Mouse (Mus musculus) urinary bladder, adult 2 months (tissue): Measurements from ENCODE around the gene Slamf6. TPM values are rescaled to one million over a fixed set of nuclear protein-coding genes. Genes with fewer than 3 reads are reported as not detected.
"Not testable (repeated sequence)": the region's sequence is repeated elsewhere in the genome, so short reads cannot be mapped to it uniquely, and the experiment has no call there.

Source experiments
- DNase-seq: peaks from one replicate; pipeline ENCODE4 v3.0.0; 2022; ENCODE audit warnings: low spot score
- polyA plus RNA-seq: library from polyadenylated mRNA; depleted of rRNA; stranded (reverse); fragments of >200 nt; gene quantifications from 2 replicates; pipeline ENCODE4 v1.2.3, GENCODE M21; 2012; rRNA removed

Slamf6 gene
- polyA plus RNA-seq = 0.43 and 0.70 TPM in 2 replicates

- DNase-seq = no peak
Measured at GRCm38 (mm10) chr1:171917305-171918039, at the start of gene Slamf6. TSS of gene Slamf6 (plus strand) at chr1:171917515.

DNA sequence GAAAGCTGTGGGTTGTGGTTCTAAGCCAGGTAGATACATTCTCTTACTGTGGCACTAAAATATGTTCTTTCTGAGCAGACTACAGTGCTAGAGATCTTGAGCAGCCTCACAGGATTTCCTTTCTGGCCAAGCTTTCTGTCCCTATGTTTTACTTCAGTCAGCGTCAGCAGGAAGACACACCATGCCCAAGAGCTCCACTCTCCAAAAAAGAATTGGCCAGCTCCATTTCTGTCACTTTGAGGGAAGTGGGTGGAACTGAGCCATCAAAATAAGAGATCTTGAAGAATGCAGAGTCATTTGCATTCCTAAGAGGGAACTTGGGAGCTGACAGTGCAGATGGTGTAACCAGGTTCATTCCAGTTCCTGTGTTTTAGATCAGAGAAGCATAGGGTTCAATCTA is 30.3 kb upstream of the Slamf6 start:
- no peak for DNase-seq

DNA sequence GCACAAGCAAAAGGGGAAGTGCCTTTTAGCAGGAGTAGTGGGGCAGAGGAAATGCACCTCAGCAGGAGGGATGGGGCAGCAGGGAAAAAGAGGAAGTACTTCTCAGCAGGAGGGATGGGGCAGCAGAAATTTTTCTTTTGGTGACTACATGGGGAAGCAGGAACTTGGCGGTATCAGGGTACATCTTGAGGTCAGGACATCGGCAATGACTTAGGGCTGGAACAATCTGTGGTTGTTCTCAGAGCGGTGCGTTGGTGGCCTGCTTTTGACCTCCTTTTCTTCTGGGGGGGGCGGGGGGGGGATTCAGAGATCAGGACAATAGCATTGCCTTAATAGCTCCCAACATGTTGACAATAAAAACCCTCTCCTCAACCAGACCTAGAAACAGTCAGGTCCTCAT is 22.0 kb upstream of the Slamf6 start, which contains the start of gene Gm10521:
TSS of gene Gm10521 (plus strand) at position 301 of the 400 bp plus-strand sequence.
- not testable (repeated sequence) for DNase-seq

- DNase-seq = no peak
Measured at GRCm38 (mm10) chr1:171904011-171904410, 13.3 kb upstream of the Slamf6 start.

DNA sequence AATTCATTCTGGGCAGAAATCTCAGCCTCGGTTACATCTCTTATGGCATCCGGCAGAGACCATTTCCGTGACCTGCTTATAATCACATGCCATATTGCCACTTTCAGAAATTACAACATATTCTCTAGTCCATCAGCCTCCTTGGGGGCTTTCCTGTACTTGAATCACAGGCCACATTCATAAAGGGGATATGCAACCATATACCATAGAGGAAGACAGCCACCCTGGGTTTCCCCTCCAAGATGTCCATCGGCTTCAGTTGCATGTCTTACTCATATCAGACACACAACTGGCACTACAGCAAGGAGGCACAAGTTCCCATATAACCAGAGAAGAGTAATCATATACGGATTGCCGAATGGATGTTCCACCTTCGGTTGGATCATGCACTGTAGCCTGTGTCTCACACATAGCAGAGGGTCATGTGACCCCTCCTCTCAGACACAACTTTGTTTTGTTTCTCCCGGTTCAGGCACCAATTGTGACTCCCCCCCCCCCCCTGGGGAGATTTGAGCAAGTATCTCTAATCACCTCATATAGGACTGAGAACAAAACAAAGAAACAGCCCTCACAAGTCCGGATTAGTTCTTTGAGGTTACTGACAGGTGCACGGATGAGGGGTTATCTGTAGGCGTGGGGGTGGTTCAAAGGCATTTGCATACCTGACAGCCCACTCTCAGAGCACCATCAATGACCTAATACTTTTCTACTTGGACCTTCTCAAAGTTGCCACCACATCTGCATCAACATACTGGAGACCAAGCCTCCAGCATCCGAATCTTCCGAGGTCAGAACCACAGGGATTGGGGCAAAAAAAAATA is 1.5 kb upstream of the Slamf6 start:
- no peak for DNase-seq

DNA sequence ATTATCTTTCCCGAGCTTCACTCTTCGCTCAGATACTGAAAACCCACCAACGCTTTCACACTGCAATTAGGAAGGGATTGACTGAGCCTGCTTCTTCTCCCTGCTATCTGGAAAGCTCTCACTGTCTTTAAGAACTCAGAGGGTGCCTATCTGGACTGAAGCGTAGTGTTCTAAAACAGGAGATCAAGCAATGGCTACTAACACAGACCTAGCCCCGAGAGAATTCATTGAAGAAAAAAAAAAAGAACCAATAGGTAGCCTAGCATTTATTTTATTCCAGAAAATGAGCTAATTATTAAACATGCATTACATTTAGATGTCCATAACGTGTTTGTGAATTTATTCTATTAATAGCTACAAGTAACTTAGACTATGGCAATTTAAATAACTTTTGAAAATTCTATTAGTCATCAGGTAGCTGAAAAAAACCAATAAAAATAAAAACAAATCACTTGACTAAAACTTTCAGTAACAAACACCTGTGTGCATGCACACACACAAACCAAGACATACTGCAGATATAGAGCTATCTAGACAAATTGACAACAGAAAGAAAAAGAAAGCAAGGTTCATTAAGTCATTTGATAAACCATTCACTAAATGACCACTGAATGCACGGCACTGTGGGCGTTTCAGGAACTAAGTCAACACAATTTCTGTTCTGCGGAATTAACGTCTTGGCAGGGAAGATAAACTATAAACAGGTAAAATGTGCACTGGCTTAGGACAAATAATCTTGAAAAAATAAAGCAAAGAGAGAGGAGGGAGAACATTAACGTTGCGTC is 1.0 kb downstream of the Slamf6 start:
- no peak for DNase-seq

GRCm38 (mm10) chr1:171919193-171919592 is 1.9 kb downstream of the Slamf6 start:
- no peak for DNase-seq

DNA sequence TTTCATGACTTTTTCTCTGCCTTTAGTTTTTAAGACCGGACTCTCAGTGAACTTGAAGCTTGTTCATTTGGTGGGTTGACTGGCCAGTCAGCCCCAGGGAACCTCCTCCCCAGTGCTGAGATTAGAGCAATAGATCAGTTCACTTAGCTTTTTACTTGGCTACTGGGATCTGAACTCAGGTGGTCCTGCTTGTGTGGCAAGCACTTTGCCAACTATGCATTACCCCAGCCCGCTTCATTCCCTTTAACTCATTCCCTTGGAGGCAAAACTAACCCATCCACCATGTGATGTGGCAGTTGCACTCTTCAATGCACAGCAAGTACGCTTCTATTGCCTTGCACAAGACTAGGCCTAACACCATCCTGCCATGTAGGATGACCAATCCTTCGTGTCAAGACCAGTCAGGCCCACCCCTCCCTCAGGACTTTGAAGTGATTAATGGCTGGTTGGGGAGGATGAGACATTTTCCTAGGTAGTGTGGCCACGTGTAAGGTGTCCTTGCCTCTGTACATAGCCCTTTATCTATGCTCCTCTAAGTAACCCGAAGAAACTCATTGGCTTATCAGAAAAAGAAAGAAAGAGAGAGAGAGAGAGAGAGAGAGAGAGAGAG is 2.7 kb downstream of the Slamf6 start:
- DNase-seq = no peak

DNA sequence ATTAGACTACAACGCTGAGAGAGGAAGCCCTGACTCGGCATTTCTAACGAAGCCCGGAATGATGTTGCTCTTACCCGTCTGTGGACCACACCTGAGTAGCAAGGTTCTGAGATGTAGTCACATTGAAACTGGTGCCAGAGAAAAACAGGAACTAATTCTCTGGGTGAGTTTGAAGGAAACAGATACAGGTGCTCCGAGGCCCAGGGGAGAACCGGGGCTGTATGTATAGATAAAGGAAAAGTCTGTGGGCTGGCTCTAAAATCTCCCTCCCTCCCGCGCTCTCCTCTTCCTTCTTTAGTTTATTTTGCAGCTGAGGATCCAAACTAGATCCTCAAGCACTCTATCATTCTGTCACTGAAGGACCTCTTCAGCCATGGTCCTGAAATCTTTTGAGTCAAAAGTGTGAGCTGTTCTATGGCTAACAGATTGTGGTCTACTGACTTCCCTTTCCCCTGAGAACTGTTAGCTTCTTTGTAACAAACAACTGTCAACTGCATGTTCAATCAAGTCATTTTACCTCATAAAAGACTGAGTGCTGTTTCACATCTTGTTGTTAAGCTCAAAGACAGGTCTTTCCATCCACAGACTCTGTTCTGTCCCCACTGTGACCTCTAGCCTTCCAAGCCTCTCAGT is 3.8 kb downstream of the Slamf6 start:
- DNase-seq = no peak

DNA sequence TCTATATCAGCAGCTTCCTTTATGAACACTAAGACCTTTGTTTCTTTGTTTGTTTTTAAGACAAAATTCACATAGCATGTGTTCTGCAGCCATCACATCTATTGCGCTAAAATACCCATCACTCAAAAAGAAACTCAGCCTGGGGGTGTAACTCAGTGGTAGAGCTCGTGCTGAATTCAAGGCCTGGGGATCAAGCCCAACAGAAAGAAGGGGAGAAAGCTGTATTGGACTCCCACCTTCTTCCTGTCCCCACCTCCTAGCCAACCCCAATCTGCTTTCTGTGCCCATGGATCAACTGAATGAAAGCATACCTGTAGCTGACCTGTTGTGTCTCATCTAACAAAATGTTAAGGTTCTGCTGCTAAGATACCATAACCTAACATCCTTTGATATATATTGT is 4.3 kb downstream of the Slamf6 start:
- no peak for DNase-seq

DNA sequence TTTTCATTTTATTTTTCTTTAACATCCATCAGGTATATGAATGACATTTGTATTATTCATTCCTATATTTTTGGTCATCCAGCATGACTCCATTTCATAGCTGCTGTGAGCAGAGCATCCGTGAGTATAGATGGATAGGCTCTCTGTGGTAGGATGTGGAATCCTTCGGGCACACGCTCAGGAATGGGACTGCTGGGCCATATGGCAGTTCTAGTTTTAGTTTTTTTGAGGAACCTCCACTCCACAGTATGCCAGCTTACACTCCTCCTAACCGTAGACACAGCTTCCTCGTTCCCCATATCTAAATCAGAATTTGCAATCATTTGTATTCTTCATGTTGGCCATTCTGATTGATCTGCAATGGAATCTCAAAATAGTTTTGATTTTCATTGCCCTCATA is 5.5 kb downstream of the Slamf6 start:
- no peak for DNase-seq

GRCm38 (mm10) chr1:171924900-171925299 is 7.6 kb downstream of the Slamf6 start:
- DNase-seq = no peak

DNA sequence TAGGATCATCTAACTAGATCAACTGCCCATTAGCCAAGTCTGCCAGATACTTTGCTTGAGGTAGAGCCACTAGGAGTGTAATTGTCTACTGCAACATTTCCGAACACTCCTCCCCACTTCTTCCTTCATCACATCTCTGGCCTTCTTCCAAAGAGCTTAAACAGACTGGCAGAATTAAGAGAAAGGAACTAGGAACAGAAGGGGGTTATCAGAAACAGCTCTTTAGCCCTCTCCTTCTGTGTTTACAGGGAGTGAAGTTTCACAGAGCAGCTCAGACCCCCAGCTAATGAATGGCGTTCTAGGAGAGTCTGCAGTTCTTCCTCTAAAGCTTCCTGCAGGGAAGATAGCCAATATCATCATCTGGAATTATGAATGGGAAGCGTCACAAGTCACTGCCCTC is 16.5 kb downstream of the Slamf6 start:
- no peak for DNase-seq

DNA sequence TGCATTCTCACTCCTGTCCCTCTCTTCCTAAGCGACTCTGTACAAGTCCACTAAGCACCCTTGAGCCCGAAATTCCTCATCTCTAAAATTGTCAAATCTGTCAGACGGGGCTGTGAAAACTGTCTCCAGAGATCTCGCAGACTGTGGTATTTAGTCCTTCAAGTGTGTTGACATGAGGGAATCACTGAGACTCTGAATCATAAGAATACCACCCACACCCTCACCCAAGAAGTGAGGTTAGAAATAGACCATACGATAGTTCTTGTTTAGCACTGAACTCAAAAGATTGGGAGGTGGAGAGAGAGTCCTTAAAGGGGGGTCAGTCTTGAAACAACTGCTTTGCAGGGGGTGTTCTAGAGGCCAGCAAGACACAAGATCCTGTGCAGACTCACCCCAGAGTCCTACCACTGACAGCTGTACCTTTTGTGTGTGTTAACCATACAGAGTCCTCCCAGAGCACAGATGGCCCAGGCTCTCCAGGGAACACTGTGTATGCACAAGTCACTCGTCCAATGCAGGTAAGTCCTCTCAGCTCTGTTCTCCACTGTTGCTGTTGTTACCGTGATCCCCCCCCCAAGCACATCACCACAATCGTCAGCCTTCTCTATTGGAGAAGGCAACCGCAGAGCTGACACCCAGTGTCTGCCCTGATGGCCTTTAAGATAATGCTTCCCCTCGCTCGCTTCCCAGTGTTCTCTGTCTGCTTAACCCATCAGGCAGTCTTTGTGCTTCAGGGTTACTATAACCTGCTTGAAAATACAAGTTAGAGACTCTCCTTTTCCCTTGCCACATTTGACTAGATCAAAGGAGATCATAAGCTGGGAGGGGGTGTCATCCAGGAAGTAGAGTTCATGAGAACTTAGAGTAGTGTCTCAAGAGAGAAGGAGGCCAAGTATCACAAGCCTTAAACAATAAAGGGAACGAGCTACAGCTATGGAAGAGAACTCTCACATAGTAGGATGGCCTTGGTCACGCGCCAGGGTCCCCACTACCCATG is 21.9 kb downstream of the Slamf6 start:
- DNase-seq = no peak

- no peak for DNase-seq
Measured at GRCm38 (mm10) chr1:171940626-171941025, 23.3 kb downstream of the Slamf6 start.

DNA sequence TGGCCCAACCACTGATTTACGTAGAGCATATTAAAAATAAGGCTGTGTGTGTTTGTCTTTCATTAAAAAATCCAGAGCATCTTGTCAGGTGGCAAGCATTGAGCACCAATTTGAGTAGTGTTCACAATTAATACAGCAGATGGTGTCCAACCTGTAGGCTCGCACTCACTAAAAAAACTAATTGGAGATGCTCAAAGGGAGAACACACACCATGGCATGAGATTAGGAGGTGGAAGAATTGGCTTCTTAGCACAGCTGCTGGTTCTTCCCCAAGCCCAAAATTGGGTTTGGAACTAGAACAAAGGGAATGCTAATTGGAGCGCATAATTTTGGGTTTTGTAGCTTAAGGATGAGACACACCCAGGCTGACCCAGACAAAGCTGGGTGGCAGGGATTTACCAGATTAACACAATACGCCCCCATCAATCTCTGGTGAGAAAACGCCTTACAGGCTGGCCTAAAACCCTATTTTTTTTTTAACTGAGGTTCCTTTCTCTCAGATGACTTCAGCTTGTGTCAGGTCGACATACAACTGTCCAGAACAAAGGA is 29.2 kb downstream of the Slamf6 start:
- no peak for DNase-seq

DNA sequence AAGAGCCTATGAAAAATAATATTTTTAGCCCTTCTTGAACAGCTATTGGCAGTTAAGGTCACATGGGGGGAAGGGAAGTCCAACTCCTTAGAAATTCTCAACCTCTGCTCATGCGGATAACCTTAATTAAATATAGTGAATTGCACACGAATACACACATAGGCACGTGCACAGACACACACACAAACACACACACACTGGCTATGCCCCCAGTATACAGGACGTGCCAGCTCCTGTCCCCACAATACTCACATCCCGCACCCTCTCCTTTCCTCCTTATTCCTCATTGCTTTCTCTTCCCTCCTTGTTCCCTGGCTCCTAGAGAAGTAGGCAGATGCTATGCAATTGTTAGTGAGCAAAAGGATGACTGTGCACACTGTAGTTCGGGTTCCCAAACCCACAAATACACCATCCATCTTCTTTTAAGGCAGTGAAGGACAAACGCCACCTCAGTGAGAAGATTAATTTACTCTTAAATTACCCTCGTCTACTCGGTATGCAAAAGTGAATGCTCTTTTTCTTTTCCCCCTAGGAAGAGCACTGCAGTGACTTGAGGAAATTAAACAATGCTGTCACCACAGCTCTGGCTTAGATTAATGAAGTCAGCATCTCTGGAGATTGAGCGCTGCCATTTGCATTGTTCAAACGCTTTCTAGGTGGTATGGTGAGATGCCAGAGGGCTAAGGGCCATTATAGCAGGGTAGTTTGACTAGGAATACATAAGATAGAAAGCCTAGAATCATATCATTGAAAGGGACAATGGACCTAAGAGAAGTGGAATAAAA is 31.0 kb downstream of the Slamf6 start:
- DNase-seq = no peak

- no peak for DNase-seq
Measured at GRCm38 (mm10) chr1:171948946-171949508, 31.7 kb downstream of the Slamf6 start.

- no peak for DNase-seq
Measured at GRCm38 (mm10) chr1:171955071-171955470, 37.8 kb downstream of the Slamf6 start.
